Mouse (Mus musculus): ENCODE measurements around the gene 4932438A13Rik. TPM values are rescaled to one million over a fixed set of nuclear protein-coding genes. Genes with fewer than 3 reads are reported as not detected.

4932438A13Rik gene
- polyA plus RNA-seq (2014; fragmentation: Illumina TruSeq; extraction: RNeasy Lipid Tissue Mini Kit (QIAGEN cat#74804)), result 86.8 TPM

GRCm38 (mm10) chr3:36862721-36863275, at the start of gene 4932438A13Rik:
TSS of gene 4932438A13Rik (plus strand) at chr3:36863104.

GRCm38 (mm10) chr3:37063406-37063805, 200.5 kb downstream of the 4932438A13Rik start, which contains the start of gene Adad1:
TSS of gene Adad1 (plus strand) at chr3:37063527.

Other genes with a start within 250 kb of the 4932438A13Rik start
- 28.0 TPM for gene Bbs7, start 249.6 kb upstream of the 4932438A13Rik start, polyA plus RNA-seq (2014; fragmentation: Illumina TruSeq; extraction: RNeasy Lipid Tissue Mini Kit (QIAGEN cat#74804))
- 25.1 TPM for gene Trpc3, start 172.9 kb upstream of the 4932438A13Rik start, polyA plus RNA-seq (2014; fragmentation: Illumina TruSeq; extraction: RNeasy Lipid Tissue Mini Kit (QIAGEN cat#74804))
- gene Adad1, start 200.4 kb downstream of the 4932438A13Rik start, polyA plus RNA-seq (2014; fragmentation: Illumina TruSeq; extraction: RNeasy Lipid Tissue Mini Kit (QIAGEN cat#74804)), result not detected